Mouse (Mus musculus): Measurements from ENCODE around the gene Smim4. TPM values are rescaled to one million over a fixed set of nuclear protein-coding genes. Genes with fewer than 3 reads are reported as not detected.

Smim4 gene
- 109 and 118 TPM in 2 replicates for polyA plus RNA-seq (2015; fragmentation: Nextera tagmentation; extraction: Ambion mirVana)

DNA sequence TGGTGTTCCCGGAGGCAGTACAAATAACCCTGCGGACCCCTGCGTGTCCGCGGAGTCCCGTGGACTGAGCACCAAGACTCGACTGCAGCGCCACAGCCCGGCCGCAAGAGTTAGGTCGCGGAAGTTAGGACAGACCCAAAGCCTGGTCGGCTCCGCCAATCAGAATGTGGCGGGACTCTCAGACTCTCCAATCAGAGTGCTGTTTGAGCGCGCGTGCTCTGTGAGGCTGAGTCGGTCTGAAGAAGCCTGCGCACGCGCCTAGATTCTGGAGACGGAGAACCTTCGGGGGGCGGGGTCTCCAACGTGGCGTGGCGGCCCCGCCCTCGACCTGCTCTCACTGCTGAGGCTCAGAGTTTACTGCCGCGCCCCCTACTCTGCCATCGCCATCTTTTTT, at the start of gene Smim4:
Gene Smim4, minus strand, starts transcription at position 131 of the 394 bp plus-strand sequence.
- peak; percentile 91 for ATAC-seq
- no peaks in the 10 kb centered on the region for H3K36me3 ChIP-seq (ENCODE audit: insufficient read depth, low read length)
- peak within 1 kb of the TSS; percentile 95 for H3K27ac ChIP-seq (ENCODE audit: low read length)
- no peaks in the 10 kb centered on the region for H3K27me3 ChIP-seq (replicated peaks; ENCODE audit: insufficient read depth, low read length)
- H3K9ac ChIP-seq (replicated peaks; ENCODE audit: low read depth), result peak within 1 kb of the TSS; percentile 75
- H3K9me3 ChIP-seq (ENCODE audit: low read length), result no peaks in the 10 kb centered on the region
- peak within 1 kb of the TSS; percentile 75 for H3K4me2 ChIP-seq (replicated peaks; ENCODE audit: low read depth, low read length)
- H3K4me3 ChIP-seq (ENCODE audit: low read depth, low read length), result peak within 1 kb of the TSS; percentile 74
- DNase-seq (ENCODE audit: low spot score), result peak; percentile 100
- peaks cover 16% of the 10 kb centered on the region; the same call in 1 of the 2 replicates for H3K4me1 ChIP-seq (ENCODE audit: insufficient read depth, low read depth, low read length)
- under 1% methylated on average over 33 of the region's 33 CpGs for WGBS
- TF ChIP-seq CTCF (IDR thresholded peaks at IDR 0.05), result peak; percentile 75
- TF ChIP-seq EP300 (IDR thresholded peaks at IDR 0.05), result no peak

DNA sequence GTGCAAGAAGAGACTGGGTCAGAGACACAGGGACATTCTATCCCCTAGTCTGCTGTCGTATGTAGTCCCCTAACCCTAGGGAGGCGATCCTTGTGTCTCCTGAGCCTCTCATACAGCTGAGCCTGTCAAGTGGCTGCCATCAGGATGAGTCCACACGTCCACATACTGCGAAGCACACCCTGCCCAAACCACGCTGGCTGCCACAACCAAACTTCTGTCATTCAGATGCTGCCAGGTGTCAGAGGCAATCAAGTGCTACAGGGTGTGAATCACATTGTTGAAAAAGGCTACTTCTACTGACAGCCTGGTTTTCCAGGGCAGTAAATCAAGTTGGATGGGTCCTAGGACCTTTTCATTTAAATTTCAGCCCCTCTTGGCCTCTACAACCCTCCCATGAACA, 49.0 kb upstream of the Smim4 start:
- 88% methylated on average over 5 of the region's 5 CpGs for WGBS
- no peaks in the 10 kb centered on the region for H3K9me3 ChIP-seq (ENCODE audit: low read length)
- H3K27me3 ChIP-seq (replicated peaks; ENCODE audit: insufficient read depth, low read length), result no peaks in the 10 kb centered on the region
- DNase-seq (ENCODE audit: low spot score) (no peak), ATAC-seq (no peak)
- peaks cover 71% of the 10 kb centered on the region for H3K36me3 ChIP-seq (ENCODE audit: insufficient read depth, low read length)
- H3K27ac ChIP-seq (ENCODE audit: low read length), result no peak overlapping the region
- H3K4me3 ChIP-seq (ENCODE audit: low read depth, low read length), result no peak overlapping the region
- TF ChIP-seq CTCF (IDR thresholded peaks at IDR 0.05), result no peak
- no peak for TF ChIP-seq EP300 (IDR thresholded peaks at IDR 0.05)
- H3K4me2 ChIP-seq (replicated peaks; ENCODE audit: low read depth, low read length), result no peak overlapping the region
- peaks cover under 1% of the 10 kb centered on the region; the same call in 1 of the 2 replicates for H3K4me1 ChIP-seq (ENCODE audit: insufficient read depth, low read depth, low read length)
- no peak overlapping the region for H3K9ac ChIP-seq (replicated peaks; ENCODE audit: low read depth)

DNA sequence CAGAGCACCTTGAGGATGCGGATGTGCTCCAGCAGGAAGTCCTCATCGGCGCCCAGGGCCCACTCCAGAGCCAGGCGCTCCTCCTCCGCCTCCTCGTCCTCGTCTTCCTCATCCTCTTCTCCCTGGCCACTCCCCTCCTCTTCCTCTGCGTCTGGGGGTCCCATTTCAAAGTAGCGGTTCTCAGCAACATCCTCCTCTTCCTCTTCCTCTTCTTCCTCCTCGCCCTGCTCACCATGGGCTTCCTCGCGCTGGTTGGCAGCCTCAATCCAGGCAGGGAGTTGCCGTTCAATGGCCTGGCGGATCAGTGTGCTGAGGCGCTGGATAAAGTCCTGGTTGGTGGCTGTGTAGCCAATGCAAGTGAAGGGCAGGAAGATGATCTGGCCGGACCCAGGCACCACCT, 48.5 kb upstream of the Smim4 start:
- no peak for ATAC-seq
- no peak for DNase-seq (ENCODE audit: low spot score)
- Histone ChIP-seq H3K36me3 (ENCODE audit: insufficient read depth, low read length) (peaks cover 75% of the 10 kb centered on the region), H3K4me1 (ENCODE audit: insufficient read depth, low read depth, low read length) (no peaks in the 10 kb centered on the region), H3K9me3 (ENCODE audit: low read length) (no peaks in the 10 kb centered on the region), H3K27me3 (replicated peaks; ENCODE audit: insufficient read depth, low read length) (no peaks in the 10 kb centered on the region), H3K4me2 (replicated peaks; ENCODE audit: low read depth, low read length) (no peak overlapping the region), H3K9ac (replicated peaks; ENCODE audit: low read depth) (no peak overlapping the region), H3K27ac (ENCODE audit: low read length) (no peak overlapping the region), H3K4me3 (ENCODE audit: low read depth, low read length) (no peak overlapping the region)
- TF ChIP-seq CTCF (IDR thresholded peaks at IDR 0.05), result no peak
- TF ChIP-seq EP300 (IDR thresholded peaks at IDR 0.05), result no peak
- 73% methylated on average over 16 of the region's 16 CpGs for WGBS

DNA sequence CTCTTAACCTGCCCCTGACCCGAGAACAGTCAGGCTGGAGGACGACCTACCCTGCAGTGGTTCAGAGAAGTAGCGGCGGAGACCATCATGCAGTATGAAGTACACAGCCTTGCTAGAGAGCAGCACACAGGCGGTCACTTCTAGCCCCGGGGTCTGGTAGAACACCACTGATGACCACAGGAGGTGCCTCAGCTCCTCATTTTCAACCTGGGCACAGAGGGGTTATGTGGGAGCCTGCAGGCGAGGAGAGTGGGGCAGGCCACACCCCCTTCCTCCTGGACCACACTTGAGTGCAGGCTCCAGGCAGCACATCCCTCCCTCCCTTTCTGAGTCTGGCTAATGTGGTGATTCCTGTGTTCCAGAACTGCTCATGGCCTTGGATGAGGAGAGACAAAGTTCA, 44.8 kb upstream of the Smim4 start:
- Histone ChIP-seq H3K4me2 (replicated peaks; ENCODE audit: low read depth, low read length) (no peak overlapping the region), H3K27ac (ENCODE audit: low read length) (no peak overlapping the region), H3K27me3 (replicated peaks; ENCODE audit: insufficient read depth, low read length) (no peaks in the 10 kb centered on the region), H3K4me3 (ENCODE audit: low read depth, low read length) (no peak overlapping the region), H3K36me3 (ENCODE audit: insufficient read depth, low read length) (peaks cover 73% of the 10 kb centered on the region), H3K9me3 (ENCODE audit: low read length) (no peaks in the 10 kb centered on the region), H3K9ac (replicated peaks; ENCODE audit: low read depth) (no peak overlapping the region), H3K4me1 (ENCODE audit: insufficient read depth, low read depth, low read length) (no peaks in the 10 kb centered on the region; the same call in 1 of the 2 replicates)
- no peak for DNase-seq (ENCODE audit: low spot score)
- 80% methylated on average over 7 of the region's 7 CpGs for WGBS
- TF ChIP-seq EP300 (IDR thresholded peaks at IDR 0.05) (no peak), CTCF (IDR thresholded peaks at IDR 0.05) (no peak)
- ATAC-seq, result no peak

DNA sequence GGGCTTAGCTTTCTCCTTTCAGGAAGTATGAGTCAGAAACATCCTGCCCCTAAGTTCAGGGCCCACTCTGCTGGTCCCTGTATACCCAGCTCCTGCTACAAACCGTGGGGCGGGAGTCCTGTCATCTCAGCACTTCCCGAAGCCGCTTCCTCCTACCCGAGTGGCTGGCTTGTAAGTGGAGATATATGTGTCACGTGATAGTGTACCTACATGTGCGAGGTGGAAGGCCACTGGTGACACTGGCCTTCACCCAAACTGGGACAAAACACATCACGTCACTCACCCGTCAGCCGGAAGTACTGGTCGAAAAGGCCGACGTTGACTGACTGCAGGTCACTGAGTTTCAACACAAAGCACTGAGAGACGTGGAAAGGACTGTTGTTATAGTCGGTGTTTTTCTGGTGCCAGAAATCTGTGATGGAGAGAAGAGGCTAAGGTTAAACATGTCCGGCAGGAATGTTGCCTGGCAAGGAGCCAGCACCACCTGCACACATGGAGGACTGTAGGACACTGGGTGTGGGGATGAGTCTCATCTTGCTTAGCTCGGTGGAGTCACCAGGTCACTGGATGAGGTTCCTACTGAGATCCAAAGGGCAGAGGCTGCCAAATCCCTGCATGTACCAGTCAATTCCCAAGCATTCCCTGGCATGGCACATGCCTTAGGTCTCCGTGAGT, 44.2 kb upstream of the Smim4 start:
- ATAC-seq (peak; percentile 46), DNase-seq (ENCODE audit: low spot score) (peak; percentile 43)
- H3K9me3 ChIP-seq (ENCODE audit: low read length), result no peaks in the 10 kb centered on the region
- H3K9ac ChIP-seq (replicated peaks; ENCODE audit: low read depth), result no peak overlapping the region
- no peak overlapping the region for H3K4me2 ChIP-seq (replicated peaks; ENCODE audit: low read depth, low read length)
- no peak overlapping the region for H3K4me3 ChIP-seq (ENCODE audit: low read depth, low read length)
- 52% methylated on average over 18 of the region's 18 CpGs for WGBS
- H3K27me3 ChIP-seq (replicated peaks; ENCODE audit: insufficient read depth, low read length), result no peaks in the 10 kb centered on the region
- H3K36me3 ChIP-seq (ENCODE audit: insufficient read depth, low read length), result peaks cover 69% of the 10 kb centered on the region
- no peak overlapping the region for H3K27ac ChIP-seq (ENCODE audit: low read length)
- no peak for TF ChIP-seq CTCF (IDR thresholded peaks at IDR 0.05)
- no peak; the same call in 1 of the 2 replicates for TF ChIP-seq EP300 (IDR thresholded peaks at IDR 0.05)
- H3K4me1 ChIP-seq (ENCODE audit: insufficient read depth, low read depth, low read length), result no peaks in the 10 kb centered on the region; the same call in 1 of the 2 replicates

DNA sequence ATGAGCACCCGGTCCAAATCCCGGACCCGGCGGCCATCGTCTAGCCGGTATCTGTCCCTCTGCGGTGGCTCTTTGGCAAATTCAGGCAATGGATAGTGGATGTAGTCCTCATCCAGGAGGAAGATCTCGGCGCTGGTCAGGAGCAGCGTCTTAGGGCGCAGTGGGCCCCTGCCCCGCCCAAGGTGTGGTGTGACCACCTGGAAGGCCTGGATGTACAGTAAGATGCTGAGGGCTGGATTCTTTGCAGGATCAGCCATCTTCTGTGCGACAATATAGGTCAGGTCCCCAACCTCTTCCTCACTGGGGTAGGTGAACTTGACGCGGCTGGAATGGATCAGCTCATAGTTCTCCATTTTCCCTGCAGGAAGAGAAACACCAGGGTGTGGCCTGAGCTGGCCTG, 43.1 kb upstream of the Smim4 start:
- peaks cover 60% of the 10 kb centered on the region for H3K36me3 ChIP-seq (ENCODE audit: insufficient read depth, low read length)
- TF ChIP-seq EP300 (IDR thresholded peaks at IDR 0.05), result no peak
- no peak for TF ChIP-seq CTCF (IDR thresholded peaks at IDR 0.05)
- no peak overlapping the region for H3K4me2 ChIP-seq (replicated peaks; ENCODE audit: low read depth, low read length)
- ATAC-seq (no peak), DNase-seq (ENCODE audit: low spot score) (no peak)
- no peaks in the 10 kb centered on the region; the same call in 1 of the 2 replicates for H3K4me1 ChIP-seq (ENCODE audit: insufficient read depth, low read depth, low read length)
- no peak overlapping the region for H3K4me3 ChIP-seq (ENCODE audit: low read depth, low read length)
- H3K27ac ChIP-seq (ENCODE audit: low read length), result no peak overlapping the region
- no peaks in the 10 kb centered on the region for H3K27me3 ChIP-seq (replicated peaks; ENCODE audit: insufficient read depth, low read length)
- no peaks in the 10 kb centered on the region for H3K9me3 ChIP-seq (ENCODE audit: low read length)
- no peak overlapping the region for H3K9ac ChIP-seq (replicated peaks; ENCODE audit: low read depth)
- WGBS, result 94% methylated on average over 15 of the region's 15 CpGs
